Mouse (Mus musculus) lung, embryonic 16.5 days (tissue): Measurements from ENCODE around the gene Pou1f1. TPM values are rescaled to one million over a fixed set of nuclear protein-coding genes. Genes with fewer than 3 reads are reported as not detected.

Source experiments
- ATAC-seq: fragments of 200-750 bp; cut with Nextera tagmentation; 2 replicates; pipeline ENCODE4 v1.8.0; 2017; ENCODE audit warnings: low read depth, mild to moderate bottlenecking, moderate library complexity
- H3K27ac ChIP-seq: fragments of 300-500 bp; sonication (generic); 2 replicates; pipeline ENCODE4 v1.5.1; 2014; ENCODE audit warnings: mild to moderate bottlenecking, control low read depth, low read length
- H3K27me3 ChIP-seq: fragments of 300-500 bp; sonication (generic); 2 replicates; pipeline ENCODE4 v1.6.1; 2014; ENCODE audit warnings: low read depth, low read length, mixed read lengths; ENCODE audit not compliant: control insufficient read depth, insufficient read depth
- H3K36me3 ChIP-seq: fragments of 300-500 bp; sonication (generic); 2 replicates; pipeline ENCODE4 v1.6.1; 2014; ENCODE audit warnings: low read length; ENCODE audit not compliant: control insufficient read depth, insufficient read depth
- H3K4me1 ChIP-seq: fragments of 300-500 bp; sonication (generic); replicated peaks from 2 replicates; pipeline ENCODE4 v1.6.1; 2014; ENCODE audit warnings: low read length, mixed read lengths; ENCODE audit not compliant: control insufficient read depth, insufficient read depth
- H3K4me2 ChIP-seq: fragments of 300-500 bp; sonication (generic); 2 replicates; pipeline ENCODE4 v1.6.1; 2014; ENCODE audit warnings: low read depth, low read length, control low read depth
- H3K4me3 ChIP-seq: fragments of 300-500 bp; sonication (generic); 2 replicates; pipeline ENCODE4 v1.5.1; 2014; ENCODE audit warnings: mild to moderate bottlenecking, low read length, control low read depth
- H3K9ac ChIP-seq: fragments of 300-500 bp; sonication (generic); 2 replicates; pipeline ENCODE4 v1.6.1; 2014; ENCODE audit warnings: low read length, control low read depth
- H3K9me3 ChIP-seq: fragments of 300-500 bp; sonication (generic); 2 replicates; pipeline ENCODE4 v1.6.1; 2016; ENCODE audit warnings: low read length; ENCODE audit not compliant: control insufficient read depth
- WGBS: fragments of 180-500 bp; shearing (Covaris S2); extraction: QIAGEN DNeasy Blood & Tissue Kit; methylation state at CpG from one replicate; pipeline ENCODE4 v1.1.7; 2014; 5-methylcytosine and 5-hydroxymethylcytosine counted together
- polyA plus RNA-seq: library from polyadenylated mRNA; unstranded; fragments of >200 nt; fragmentation: Nextera tagmentation; extraction: Ambion mirVana; gene quantifications from 2 replicates; pipeline ENCODE4 v1.2.1, GENCODE M21; 2015

Gene Pou1f1
- polyA plus RNA-seq, 1 experiment from 2014 or later = not detected

- WGBS = 54% methylated on average over 8 of the region's 8 CpGs
- no peaks in the 10 kb centered on the region for H3K9me3 ChIP-seq
- no peak for ATAC-seq
- H3K27ac ChIP-seq = no peak overlapping the region
- H3K36me3 ChIP-seq = no peaks in the 10 kb centered on the region
- H3K4me2 ChIP-seq = no peak overlapping the region
- no peaks in the 10 kb centered on the region for H3K4me1 ChIP-seq
- H3K4me3 ChIP-seq = no peak overlapping the region
- no peak overlapping the region for H3K9ac ChIP-seq
- no peaks in the 10 kb centered on the region for H3K27me3 ChIP-seq
Measured at GRCm38 (mm10) chr16:65531663-65532062, 11.4 kb downstream of the Pou1f1 start.

- no peaks in the 10 kb centered on the region for H3K36me3 ChIP-seq
- WGBS = 28% methylated on average over 12 of the region's 12 CpGs
- H3K4me3 ChIP-seq = no peak overlapping the region
- no peak overlapping the region for H3K9ac ChIP-seq
- ATAC-seq = no peak
- no peaks in the 10 kb centered on the region for H3K27me3 ChIP-seq
- no peaks in the 10 kb centered on the region for H3K9me3 ChIP-seq
- no peaks in the 10 kb centered on the region for H3K4me1 ChIP-seq
- no peak overlapping the region for H3K4me2 ChIP-seq
- H3K27ac ChIP-seq = no peak overlapping the region
Measured at GRCm38 (mm10) chr16:65533315-65533999, 13.1 kb downstream of the Pou1f1 start.

- Histone ChIP-seq H3K9me3 (no peaks in the 10 kb centered on the region), H3K4me3 (no peak overlapping the region), H3K9ac (no peak overlapping the region), H3K36me3 (peaks cover 29% of the 10 kb centered on the region), H3K27me3 (no peaks in the 10 kb centered on the region), H3K27ac (no peak overlapping the region), H3K4me2 (no peak overlapping the region), H3K4me1 (no peaks in the 10 kb centered on the region)
- WGBS = 84% methylated on average over 11 of the region's 11 CpGs
- ATAC-seq = no peak
Measured at GRCm38 (mm10) chr16:65543676-65544293, 23.5 kb downstream of the Pou1f1 start.

GRCm38 (mm10) chr16:65548960-65549359 lies 28.6 kb downstream of the Pou1f1 start:
- 74% methylated on average over 7 of the region's 7 CpGs for WGBS
- ATAC-seq = no peak
- H3K9me3 ChIP-seq = no peaks in the 10 kb centered on the region

GRCm38 (mm10) chr16:65550814-65551213 lies 30.5 kb downstream of the Pou1f1 start:
- no peaks in the 10 kb centered on the region for H3K27me3 ChIP-seq
- no peak for ATAC-seq
- no peaks in the 10 kb centered on the region for H3K9me3 ChIP-seq
- 86% methylated on average over 13 of the region's 13 CpGs for WGBS
- peaks cover 3% of the 10 kb centered on the region; the same call in 1 of the 2 replicates for H3K36me3 ChIP-seq
- H3K27ac ChIP-seq = no peak overlapping the region
- H3K4me3 ChIP-seq = no peak overlapping the region
- H3K9ac ChIP-seq = no peak overlapping the region
- no peak overlapping the region for H3K4me2 ChIP-seq
- 0 out of 2 replicates have a peak, but pooled peaks cover 2% of the 10 kb centered on the region for H3K4me1 ChIP-seq

More at GRCm38 (mm10) chr16:65548960-65549359, 28.6 kb downstream of the Pou1f1 start:
- Histone ChIP-seq H3K9ac (no peak overlapping the region), H3K4me3 (no peak overlapping the region), H3K4me1 (0 out of 2 replicates have a peak, but pooled peaks cover 2% of the 10 kb centered on the region), H3K36me3 (peaks cover 8% of the 10 kb centered on the region; the same call in 1 of the 2 replicates), H3K27me3 (no peaks in the 10 kb centered on the region), H3K27ac (no peak overlapping the region), H3K4me2 (no peak overlapping the region)

- Histone ChIP-seq H3K27me3 (no peaks in the 10 kb centered on the region), H3K4me3 (no peak overlapping the region), H3K36me3 (0 out of 2 replicates have a peak, but pooled peaks cover 3% of the 10 kb centered on the region), H3K27ac (no peak overlapping the region), H3K4me1 (0 out of 2 replicates have a peak, but pooled peaks cover 1% of the 10 kb centered on the region), H3K9ac (no peak overlapping the region), H3K9me3 (no peaks in the 10 kb centered on the region), H3K4me2 (no peak overlapping the region)
- ATAC-seq = no peak
- 72% methylated on average over 5 of the region's 5 CpGs for WGBS
Measured at GRCm38 (mm10) chr16:65554267-65554666, 34.0 kb downstream of the Pou1f1 start.

GRCm38 (mm10) chr16:65557369-65557768 lies 37.1 kb downstream of the Pou1f1 start:
- peaks cover 7% of the 10 kb centered on the region; the same call in 1 of the 2 replicates for H3K4me1 ChIP-seq
- no peak overlapping the region for H3K4me3 ChIP-seq
- H3K9me3 ChIP-seq = no peaks in the 10 kb centered on the region
- H3K27ac ChIP-seq = no peak overlapping the region
- no peaks in the 10 kb centered on the region for H3K36me3 ChIP-seq
- H3K4me2 ChIP-seq = no peak overlapping the region
- H3K27me3 ChIP-seq = no peaks in the 10 kb centered on the region
- ATAC-seq = no peak
- H3K9ac ChIP-seq = no peak overlapping the region
- 80% methylated on average over 5 of the region's 5 CpGs for WGBS

GRCm38 (mm10) chr16:65559591-65559990 lies 39.3 kb downstream of the Pou1f1 start:
- WGBS = 60% methylated on average over 2 of the region's 2 CpGs
- H3K27me3 ChIP-seq = no peaks in the 10 kb centered on the region
- H3K4me3 ChIP-seq = no peak overlapping the region
- H3K27ac ChIP-seq = no peak overlapping the region
- H3K9me3 ChIP-seq = no peaks in the 10 kb centered on the region
- H3K36me3 ChIP-seq = no peaks in the 10 kb centered on the region
- no peak for ATAC-seq
- peaks cover 11% of the 10 kb centered on the region for H3K4me1 ChIP-seq
- H3K9ac ChIP-seq = no peak overlapping the region
- no peak overlapping the region for H3K4me2 ChIP-seq
